Mouse (Mus musculus) spleen, postnatal 4 days (tissue): ENCODE data around the gene Pbx1.
A peak's percentile ranks its signal among the peaks of the same experiment; 100 is the strongest.

Experiments
- DNase-seq, 2 experiments: peaks; one replicate each; pipeline ENCODE4 v3.0.0; 2022; ENCODE audit warnings: low spot score in 2 of 2

Pbx1 gene

DNA sequence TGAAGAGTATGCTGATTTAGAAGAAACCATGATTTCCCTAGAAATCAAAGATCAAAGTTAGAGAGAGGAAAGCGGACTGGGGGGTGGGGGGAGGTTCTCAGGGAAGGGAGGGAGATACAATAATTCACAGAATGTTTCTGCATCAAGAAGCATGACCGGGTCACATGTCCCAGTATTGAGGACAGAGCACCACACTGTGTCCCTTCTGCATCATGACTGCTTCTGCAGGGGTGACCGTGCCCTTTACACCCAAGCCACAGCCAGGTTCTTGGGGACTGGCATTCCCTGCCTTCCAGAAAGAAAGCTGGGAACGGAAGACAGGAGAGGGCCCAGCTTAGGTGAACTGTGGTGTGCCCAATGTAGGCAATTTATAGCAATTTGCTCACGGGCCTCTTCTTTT lies 207.9 kb downstream of the Pbx1 start:
- DNase-seq: no peak

DNA sequence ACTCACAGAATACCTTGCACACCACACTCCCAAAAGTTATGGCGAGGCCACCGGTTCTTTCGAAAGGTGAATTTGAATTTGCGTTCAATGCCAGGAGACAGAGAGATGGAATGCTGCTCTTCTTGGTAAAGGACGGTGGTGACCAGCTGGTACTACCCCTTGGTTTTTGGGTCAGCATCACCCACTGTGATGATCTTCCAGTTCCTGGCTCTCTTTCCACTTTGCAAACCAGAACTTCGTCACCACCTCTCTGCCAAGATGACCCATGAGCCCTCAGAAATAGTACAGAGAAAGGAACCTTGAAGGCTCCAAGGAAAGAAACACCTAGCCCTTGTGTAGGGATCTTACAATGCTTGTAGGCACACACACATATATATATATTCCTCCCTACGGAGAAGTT lies 209.3 kb downstream of the Pbx1 start:
- no peak for DNase-seq

DNA sequence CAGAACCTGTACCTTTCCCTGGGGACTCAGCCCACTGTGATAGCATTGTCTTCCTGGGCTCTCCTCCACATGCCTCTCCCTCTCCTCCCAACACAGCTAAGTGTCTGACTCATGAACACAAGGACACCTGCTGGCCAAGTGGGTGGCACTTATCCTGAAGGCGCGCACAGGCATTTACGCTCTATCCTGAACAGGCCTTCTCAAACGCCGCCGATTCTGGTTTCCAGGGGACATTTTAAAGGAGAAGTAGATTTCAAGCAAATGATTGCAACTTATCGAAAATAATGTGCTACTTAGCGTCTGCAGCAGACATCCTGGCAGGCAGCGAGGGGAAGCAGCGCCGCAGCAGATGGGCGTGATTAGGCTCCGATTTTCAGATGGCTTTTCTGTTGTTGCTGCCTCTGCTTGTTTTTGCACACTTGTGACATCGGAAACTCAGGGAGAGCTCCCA lies 211.0 kb downstream of the Pbx1 start:
- DNase-seq: no peak

DNA sequence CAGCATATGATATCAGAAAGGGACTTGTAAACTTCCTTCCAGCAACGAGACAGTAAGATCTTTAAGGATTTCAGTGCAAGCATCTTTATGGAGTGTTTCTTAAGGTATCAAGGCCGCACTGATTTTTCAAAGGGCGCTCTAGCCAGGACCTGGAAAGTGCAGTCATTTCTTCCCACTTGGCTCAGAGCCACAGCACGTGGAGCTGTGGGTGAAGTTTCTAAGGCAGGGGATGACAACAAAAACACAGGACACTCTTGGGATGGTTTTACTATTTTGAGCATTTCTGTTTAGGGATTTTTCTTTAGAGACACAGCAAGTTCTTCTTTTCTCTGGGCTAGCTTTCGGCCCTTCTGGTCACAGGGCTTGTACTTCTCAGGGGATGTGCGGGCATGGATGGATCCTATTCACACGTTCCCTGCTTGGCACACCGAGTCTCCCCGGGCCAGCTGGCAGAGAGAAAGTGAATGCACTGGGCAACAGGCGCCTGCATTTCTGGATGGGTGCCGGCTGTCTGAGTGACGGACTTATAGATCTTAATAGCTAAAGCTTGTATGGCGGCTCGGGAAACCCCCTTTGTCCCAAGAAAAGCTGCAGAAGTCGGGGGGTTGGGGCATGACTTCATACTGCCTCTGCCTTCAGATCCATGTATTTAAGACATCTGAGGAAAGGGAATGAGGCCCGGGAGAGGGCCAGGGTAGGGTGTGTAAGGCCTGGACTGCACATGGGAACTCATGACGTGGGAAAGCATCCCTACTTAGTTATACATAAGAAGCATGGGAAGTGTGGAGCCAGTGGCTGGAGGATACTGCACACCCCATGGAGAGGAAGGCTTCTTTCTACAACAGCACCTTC lies 215.9 kb downstream of the Pbx1 start:
- DNase-seq: no peak

DNA sequence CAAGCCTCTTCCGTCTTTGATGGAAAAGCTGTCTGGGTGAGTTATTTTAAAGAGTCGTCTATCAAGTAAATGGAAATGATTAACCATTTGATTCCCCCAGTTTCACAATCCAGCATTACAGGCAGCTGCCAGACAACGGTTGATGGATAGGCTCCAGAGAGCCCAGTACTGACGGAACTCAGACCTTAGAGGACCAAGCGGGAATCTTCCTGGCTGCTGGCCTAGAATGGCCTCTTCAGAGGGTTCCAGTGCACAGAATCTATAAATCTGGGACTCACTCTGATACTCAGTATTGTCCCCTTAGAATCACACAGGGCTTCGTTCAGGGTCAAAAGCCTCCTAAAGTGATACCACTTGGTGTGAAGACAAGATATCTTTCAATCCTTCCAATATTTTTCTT lies 216.6 kb downstream of the Pbx1 start:
- no peak for DNase-seq

DNA sequence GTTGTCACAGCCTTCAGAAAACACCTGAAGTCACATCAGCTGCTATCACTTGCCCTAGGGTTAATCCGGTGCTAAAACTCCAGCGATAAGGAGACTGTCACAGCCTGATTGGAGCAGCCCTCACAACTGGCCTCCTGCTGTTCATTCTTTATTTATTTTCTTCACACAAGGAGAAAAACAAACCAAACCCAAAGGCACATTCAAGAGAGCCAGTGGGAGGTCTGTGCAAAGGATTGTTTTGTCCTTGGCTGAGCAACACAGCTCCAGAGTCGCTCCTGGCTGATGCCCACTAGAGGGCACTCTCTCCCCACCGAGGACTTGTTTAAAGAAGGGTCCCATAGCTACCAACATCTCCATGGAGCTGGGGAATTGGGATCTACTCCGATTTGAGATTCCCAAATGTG lies 218.0 kb downstream of the Pbx1 start:
- DNase-seq: peak; percentile 24 to 73

DNA sequence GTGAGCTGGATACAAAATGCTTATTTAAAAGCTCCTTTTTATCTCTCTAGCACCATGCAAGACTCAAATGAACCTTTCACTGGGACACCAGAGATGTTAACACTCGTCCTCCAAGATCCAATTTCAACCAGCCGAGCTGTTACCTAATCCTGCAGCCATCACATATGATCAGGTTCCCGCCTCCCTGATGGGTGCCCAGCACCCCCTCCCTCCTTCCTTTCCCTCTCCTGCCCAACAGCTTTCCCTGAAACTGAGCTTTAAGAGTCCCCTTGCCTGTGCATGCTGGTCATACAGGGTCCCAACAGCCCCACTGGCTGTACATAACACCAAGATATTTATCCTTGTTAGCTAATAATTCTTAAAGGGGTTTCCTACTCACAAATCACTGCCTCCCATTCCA lies 218.5 kb downstream of the Pbx1 start:
- DNase-seq: no peak

DNA sequence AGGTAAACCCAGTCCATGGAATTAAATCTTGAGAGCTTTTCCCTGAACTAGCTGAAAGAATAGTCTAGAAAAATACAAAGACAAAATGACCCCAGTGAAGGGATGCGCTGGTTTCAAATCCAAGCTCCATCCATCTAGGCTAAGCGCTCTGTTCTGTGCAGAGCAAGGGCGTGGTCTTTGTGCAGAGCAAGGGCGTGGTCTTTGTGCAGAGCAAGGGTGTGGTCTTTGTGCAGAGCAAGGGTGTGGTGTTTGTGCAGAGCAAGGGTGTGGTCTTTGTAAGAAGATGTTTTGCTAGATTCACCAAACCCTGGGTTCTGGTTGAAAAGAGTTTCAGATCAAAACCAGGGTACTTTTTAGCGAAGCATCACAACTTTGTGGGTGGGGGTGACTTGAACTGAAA lies 221.7 kb downstream of the Pbx1 start:
- no peak for DNase-seq

DNA sequence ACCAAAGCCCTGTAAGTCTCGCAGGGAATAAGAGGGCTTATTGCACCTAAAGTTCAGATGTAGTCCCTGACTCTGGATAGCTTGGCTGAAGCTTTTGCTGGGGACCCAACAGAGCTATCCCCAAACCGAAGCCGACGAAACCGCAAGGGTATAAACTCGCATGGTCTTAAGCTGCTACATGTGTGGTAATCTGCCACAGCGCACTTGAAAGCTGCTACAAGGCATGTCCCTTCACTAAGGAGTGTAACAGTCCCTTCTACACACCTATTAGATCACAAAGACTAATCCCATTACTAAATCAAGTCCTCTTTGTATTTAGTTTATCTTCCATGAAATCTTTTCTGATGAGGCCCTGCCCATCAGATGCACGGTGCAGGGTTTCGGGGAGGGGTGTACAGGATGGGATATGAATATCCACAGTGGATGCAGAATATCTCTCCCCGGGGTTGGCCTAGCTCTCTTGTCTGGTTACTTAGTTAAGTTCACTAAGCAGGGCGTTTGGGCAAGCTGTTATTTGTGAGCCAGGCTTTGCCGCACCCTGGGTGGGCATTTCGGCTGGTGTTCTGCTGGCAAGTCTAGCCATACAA lies 231.4 kb downstream of the Pbx1 start:
- DNase-seq: no peak

DNA sequence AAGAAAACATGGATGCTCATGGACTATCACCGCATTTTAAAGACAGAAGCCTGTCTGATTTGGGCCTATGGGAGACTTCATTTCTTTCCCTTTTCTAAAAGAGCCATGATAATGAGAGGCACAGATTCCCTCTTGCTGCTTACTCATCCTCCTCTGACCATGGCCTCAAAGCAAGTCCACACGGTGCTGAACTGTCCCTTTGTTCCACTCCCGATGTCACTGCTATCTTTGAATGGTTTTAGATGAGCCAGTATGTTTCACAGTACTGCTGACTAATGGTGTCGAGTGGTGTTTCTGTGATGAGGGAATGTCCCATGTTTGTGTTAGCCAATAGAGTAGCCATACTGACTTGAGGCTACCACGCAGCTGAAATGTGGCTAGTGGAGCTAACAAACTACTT lies 233.8 kb downstream of the Pbx1 start:
- DNase-seq: no peak

DNA sequence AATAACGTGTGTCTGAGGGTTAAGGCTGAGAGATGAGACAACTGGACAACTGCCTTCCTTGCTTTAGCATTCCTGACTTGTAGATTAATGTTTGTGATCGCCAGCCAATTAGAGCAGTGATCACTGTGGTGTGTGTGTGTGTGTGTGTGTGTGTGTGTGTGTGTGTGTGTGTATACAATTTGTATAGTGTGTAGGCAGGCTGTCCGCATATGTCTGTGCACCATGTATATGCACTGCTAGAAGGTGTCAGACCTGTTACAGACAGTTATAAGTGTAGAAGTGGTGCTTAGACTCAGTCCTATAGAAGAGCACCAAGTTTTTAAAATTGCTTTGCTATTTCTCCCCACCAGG lies 234.2 kb downstream of the Pbx1 start:
- DNase-seq: no peak

DNA sequence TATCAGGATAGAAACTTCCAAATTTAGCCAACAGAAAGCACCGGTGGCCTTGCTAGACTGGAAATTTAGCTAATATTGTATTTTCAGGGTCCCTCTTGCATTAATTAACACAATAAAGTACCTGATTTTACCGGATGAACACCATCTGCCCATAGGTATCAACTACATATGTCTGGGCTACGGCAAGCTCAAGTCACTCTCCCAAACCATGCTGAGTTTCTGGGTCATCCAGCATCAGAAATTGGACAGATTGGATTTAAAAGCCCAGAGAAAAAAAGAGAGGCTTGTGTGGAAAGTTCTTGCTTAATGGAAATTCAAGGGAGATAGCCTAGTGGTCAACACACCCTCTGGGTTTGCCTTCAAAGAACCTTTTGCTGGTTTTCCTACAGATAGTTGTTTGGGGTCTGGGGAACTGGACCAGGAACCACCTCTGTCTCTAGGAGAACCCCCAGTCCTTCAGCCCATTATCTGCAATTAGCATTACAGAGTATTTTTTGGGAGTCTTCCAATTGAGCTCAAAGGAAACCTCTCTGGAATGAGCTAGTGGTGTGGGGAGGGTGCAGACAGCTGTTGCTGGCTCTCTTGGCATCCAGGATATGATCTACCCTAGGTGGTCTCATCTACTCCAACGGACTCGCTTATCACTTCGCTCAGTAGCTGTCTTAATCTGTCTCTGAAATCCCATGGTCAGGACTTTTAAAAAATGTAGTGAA lies 234.7 kb downstream of the Pbx1 start:
- DNase-seq: no peak

DNA sequence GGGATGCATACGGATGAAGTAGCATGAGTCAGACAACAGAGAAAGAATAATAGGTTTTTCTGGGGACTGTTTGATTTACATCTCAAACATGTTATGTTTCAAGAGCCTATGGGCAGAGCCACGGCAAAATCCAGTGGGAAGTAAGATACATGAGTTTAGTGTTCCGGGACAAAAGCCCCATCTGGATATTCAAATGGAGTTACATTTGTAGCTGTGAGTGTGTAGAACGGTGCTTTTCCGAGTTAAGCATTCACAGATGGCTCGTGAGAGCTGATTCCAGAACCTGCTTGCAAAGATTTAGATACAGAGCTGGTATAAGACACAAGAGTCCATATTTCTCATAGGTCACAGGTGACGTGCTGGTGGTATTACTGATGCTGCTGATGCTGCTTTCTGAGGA lies 238.7 kb downstream of the Pbx1 start:
- no peak for DNase-seq

DNA sequence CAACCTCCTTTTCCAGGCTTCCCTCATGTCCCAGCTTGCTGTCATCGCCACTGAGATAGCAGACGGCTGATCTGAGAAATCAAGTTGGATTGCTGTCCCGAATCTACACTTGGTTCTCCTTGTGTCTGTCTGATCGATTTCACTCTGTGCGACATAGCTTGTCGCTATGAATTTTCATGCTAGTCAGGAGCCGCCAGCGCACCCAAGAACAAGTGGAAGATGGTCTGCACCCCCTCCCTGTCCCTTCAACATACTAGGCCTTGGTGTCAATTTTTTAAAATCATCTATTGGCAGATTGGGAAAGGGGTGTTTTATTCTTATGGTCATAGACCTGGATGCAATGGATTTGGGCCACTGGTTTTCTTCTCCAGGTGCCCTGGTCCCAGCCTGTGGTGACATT lies 249.3 kb downstream of the Pbx1 start:
- DNase-seq: no peak

DNA sequence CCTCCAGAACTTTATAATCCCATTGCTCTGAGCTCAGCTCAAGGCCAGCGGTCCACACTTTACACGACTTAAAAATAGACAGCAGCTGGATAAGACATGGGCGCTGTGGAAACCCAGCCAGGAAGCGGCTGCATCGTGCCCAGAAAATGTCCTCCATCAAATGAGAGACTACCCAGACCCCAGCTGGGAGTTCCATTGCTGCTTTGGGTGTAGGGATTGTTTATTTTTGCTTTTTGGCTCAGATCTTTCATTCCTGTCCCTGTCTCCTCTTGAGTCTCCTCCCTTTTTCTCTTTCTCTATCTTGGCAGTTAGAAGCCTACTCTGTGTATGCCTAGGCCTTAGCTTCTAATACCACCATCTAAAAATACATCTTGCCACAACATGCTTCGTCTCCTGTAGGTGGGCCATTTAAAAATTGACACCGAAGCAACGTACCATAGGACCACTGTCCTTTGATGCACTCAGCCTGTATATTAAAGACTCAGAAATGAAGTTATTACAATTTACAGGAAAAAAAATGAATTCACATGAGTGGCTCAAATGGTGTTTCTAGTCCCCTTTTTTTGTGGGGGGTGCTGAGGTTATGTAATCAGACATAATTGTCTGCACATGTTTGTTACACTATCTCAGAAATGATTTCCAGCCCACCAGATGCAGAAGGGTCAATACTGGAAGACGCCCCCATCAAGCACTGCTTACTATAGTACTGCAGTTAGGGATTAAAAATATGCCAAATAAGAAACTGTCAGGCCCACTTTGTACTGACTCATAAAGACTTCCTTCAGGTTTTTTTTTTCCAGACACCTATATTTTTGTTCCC lies 251.2 kb downstream of the Pbx1 start:
- DNase-seq: no peak

DNA sequence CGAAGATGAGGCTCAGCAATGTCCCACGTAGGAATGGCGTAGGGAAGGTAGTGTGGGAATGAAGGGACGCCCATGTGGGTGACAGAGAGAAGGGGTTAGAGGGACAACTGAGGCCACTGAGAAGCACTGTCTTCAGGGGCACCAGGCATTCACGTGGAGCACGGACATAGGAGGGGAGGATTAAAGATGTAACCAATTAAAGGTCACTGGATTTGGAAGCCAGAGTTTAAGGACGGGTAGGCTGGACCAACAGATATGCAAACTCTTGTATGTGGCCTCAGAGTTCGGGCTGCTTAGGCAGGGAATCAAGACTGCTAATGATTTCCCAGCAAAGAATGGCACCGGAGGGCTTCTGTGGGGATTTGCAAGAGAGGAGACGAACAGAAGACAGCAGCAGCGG lies 252.4 kb downstream of the Pbx1 start:
- DNase-seq: no peak

DNA sequence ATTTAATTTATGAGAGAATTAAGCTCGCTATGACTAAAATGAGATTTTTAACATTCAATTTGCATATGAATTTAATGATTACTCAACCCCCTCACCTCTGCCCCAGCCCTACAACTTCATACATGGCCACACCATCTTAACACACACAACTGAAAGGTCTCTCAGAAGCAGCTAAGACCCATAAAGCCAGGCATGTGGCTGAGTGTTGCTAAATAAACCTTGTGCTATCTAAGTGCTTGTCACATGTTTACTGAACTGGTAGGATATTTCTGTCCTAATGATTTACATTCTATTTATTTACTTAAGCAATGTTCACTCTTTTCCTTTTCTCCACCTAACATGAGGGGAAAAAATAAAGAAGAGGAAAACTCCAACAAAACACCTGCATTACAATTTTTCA lies 253.5 kb downstream of the Pbx1 start:
- DNase-seq: no peak

DNA sequence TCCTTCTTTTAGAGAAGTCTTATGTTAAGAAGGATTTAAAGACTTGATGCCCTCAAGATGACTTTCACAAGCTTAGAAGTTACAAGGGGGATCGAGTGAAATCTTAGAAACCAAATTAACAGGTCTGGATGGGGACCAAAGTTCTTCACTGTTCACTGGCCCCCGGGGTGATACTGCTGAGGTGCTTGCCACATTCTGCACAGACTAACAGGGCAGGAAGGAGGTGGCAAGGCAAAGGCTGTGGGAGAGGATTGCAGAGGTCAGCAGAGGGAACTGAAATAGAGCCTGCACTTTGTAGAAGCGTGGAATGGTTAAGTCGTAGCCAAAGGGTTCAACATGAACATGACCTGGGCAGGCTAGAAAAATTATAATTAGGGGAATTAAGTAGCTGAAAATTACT lies 256.5 kb downstream of the Pbx1 start:
- DNase-seq: no peak

DNA sequence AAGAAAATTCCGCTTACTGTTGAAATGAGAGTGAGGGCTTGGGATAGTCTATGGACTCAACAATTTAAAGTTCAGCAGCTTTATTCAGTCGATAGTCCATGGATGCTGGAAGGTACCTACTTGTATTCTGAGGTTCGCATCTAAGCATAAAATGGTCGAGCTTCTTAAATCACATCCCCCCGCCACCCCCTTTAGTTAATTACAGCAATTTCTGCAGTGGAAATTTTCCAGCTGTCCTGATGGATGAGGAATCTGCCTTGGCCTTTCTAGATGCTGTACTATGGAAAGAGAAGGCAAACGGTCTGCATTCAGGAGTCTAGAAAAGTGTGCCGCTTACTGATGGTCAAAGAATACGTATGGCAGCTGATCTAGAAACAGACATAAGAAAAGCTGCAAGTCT lies 262.3 kb downstream of the Pbx1 start:
- DNase-seq: no peak

DNA sequence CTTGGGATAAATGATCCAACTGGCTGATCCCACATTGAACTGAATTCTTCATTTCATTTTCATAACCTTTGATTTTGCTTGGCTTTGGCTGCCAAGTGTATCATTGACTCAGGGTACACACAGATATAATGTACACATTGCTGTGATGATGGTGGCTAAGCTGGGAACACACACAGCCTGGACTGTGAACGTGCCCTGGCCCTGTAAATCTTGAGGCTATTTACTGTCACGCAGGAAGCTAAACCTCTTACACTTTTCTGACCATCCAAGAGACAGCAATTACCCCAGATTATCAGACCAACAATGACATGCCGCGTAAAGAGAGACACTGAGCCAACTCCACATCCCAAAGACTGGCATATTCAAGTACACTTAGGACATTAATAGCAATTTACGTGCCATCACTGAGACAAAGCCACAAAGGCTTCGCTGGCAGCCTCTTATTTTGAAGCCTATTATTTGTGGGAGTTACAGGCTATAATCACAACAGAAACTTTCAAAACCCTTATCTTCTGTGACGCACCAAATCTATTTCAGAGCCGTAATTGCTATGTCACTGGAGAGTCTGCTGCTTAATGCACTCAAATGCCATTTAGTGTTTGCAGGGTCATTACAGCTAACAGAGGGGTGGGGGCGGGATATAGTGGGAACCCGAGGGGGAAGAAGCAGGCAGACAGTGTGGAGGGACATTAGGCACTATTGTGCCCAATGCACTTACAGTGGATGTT lies 262.9 kb downstream of the Pbx1 start:
- DNase-seq: no peak

DNA sequence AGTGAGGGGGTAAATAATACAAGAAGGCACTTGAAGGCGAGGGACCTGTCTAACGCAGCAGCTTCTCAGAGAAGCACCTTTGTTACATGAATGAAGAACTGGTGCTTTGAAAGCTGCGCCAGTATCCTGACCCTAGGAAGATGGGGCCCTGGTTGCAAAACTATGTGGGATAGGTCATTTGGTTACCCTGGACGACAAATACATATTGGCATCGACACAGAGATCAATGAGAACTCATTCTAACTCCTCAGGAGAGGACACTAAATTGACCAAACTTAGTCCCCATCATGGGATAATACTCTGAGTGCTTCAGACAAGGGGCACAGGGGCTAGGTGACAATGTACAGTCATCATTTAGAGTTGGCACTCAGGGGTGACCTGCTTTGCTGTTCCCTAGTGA lies 264.3 kb downstream of the Pbx1 start:
- no peak for DNase-seq

DNA sequence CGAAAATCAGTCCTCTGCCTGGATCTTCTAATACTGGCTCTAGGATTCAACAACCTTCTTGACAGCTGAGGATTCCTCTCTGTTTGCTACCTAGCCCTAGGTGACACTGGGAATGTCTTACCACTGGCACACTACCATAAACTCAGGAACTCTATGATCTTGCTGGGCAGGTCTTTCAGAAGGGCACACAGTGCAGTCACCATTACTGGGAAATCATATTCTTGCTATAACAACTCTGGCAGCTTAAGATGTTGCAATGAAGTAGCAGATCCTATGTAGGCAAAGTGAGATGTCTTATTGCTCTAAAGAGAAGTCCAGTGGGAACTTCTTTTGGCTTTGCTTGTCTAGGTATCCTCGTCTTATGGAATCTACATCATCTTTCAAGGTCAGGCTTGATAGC lies 265.2 kb downstream of the Pbx1 start:
- DNase-seq: no peak
